Mouse (Mus musculus) myocyte (in vitro differentiated cells): ENCODE results near the gene Ppp2r5c.

Source experiments
- POLR2A ChIP-seq: IDR thresholded peaks from one replicate; pipeline ENCODE4 v1.6.1; 2011; ENCODE audit warnings: low read depth, mild to moderate bottlenecking, control low read depth, moderate library complexity; ENCODE audit not compliant: insufficient read length
- TCF12 ChIP-seq: IDR thresholded peaks from one replicate; pipeline ENCODE4 v1.6.1; 2011; ENCODE audit warnings: mild to moderate bottlenecking, control low read depth; ENCODE audit not compliant: poor library complexity, insufficient read depth, severe bottlenecking
- USF1 ChIP-seq: IDR thresholded peaks from one replicate; pipeline ENCODE4 v1.6.1; 2011; ENCODE audit warnings: low read depth, mild to moderate bottlenecking, control low read depth, moderate library complexity

- no peak for TF ChIP-seq POLR2A
- no peak for TF ChIP-seq USF1
- no peak for TF ChIP-seq TCF12
Observed at GRCm38 (mm10) chr12:110489946-110490701, 43.2 kb downstream of the Ppp2r5c start.
